Mouse (Mus musculus) liver, adult 2 months (tissue): ENCODE results near the gene Slc50a1.
A peak's percentile ranks its signal among the peaks of the same experiment; 100 is the strongest.

Source experiments
- CTCF ChIP-seq: fragments of 200-500 bp; IDR thresholded peaks from 2 replicates; pipeline ENCODE4 v1.5.1; 2011; ENCODE audit warnings: low read depth, low read length, control low read depth
- POLR2A ChIP-seq: fragments of 200-500 bp; IDR thresholded peaks from 2 replicates; pipeline ENCODE4 v1.6.1; 2011; ENCODE audit warnings: low read length, control low read depth; ENCODE audit not compliant: insufficient read depth; ENCODE audit errors: extremely low read depth

DNA sequence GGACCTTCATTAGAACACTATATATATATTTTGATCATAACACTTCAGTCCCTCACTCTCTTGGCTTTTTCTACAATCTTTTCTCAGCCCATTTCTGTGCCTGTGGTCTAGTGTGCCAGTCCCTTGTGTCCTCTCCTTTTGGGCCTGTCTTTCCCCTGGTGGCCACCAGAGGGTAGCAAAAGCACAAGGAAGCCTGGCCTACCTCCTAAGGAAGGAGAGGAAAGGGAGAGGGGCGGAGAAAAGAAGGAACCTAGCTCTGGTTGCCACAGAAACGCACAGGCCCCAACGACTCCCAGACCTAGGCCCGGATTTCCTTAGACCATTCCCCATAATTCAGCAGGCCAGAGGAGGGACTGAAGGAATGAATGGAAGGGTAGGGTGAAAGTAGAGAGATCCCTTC, 46.5 kb upstream of the Slc50a1 start:
- no peak for TF ChIP-seq POLR2A
- TF ChIP-seq CTCF, result peak; percentile 90
